Mouse (Mus musculus) neural tube, embryonic 12.5 days (tissue): Measurements from ENCODE around the gene Cfap299. TPM values are rescaled to one million over a fixed set of nuclear protein-coding genes. Genes with fewer than 3 reads are reported as not detected.

Source experiments
- ATAC-seq: fragments of 200-750 bp; cut with Nextera tagmentation; 2 replicates; pipeline ENCODE4 v1.8.0; 2017; ENCODE audit warnings: low read depth, mild to moderate bottlenecking, moderate TSS enrichment, moderate library complexity; ENCODE audit not compliant: low FRiP score
- H3K27ac ChIP-seq: fragments of 300-500 bp; sonication (generic); 2 replicates; pipeline ENCODE4 v1.5.1; 2016
- H3K27me3 ChIP-seq: fragments of 300-500 bp; sonication (generic); replicated peaks from 2 replicates; pipeline ENCODE4 v1.6.1; 2016; ENCODE audit warnings: mild to moderate bottlenecking
- H3K36me3 ChIP-seq: fragments of 300-500 bp; sonication (generic); 2 replicates; pipeline ENCODE4 v1.6.1; 2016; ENCODE audit warnings: mild to moderate bottlenecking
- H3K4me1 ChIP-seq: fragments of 300-500 bp; sonication (generic); 2 replicates; pipeline ENCODE4 v1.6.1; 2016
- H3K4me2 ChIP-seq: fragments of 300-500 bp; sonication (generic); replicated peaks from 2 replicates; pipeline ENCODE4 v1.6.1; 2016; ENCODE audit warnings: mild to moderate bottlenecking
- H3K4me3 ChIP-seq: fragments of 300-500 bp; sonication (generic); 2 replicates; pipeline ENCODE4 v1.5.1; 2016
- H3K9ac ChIP-seq: fragments of 300-500 bp; sonication (generic); 2 replicates; pipeline ENCODE4 v1.6.1; 2016; ENCODE audit warnings: mild to moderate bottlenecking
- H3K9me3 ChIP-seq: fragments of 300-500 bp; sonication (generic); 2 replicates; pipeline ENCODE4 v1.6.1; 2016; ENCODE audit warnings: mild to moderate bottlenecking
- WGBS: fragments of 180-500 bp; shearing (Covaris S2); methylation state at CpG from one replicate; pipeline ENCODE4 v1.1.7; 2016; 5-methylcytosine and 5-hydroxymethylcytosine counted together
- polyA plus RNA-seq: library from polyadenylated mRNA; unstranded; fragments of >200 nt; fragmentation: Nextera tagmentation; extraction: Ambion mirVana; gene quantifications from 2 replicates; pipeline ENCODE4 v1.2.1, GENCODE M21; 2016

The Cfap299 gene
- polyA plus RNA-seq, 1 experiment from 2014 or later = 0.53 TPM

- H3K9me3 ChIP-seq = no peaks in the 10 kb centered on the region
- H3K4me1 ChIP-seq = no peaks in the 10 kb centered on the region
- H3K27ac ChIP-seq = no peak overlapping the region
- H3K4me2 ChIP-seq = no peak overlapping the region
- ATAC-seq = no peak
- H3K4me3 ChIP-seq = no peak overlapping the region
- H3K27me3 ChIP-seq = no peaks in the 10 kb centered on the region
- H3K36me3 ChIP-seq = no peaks in the 10 kb centered on the region
- WGBS = 88% methylated on average over 8 of the region's 8 CpGs
- H3K9ac ChIP-seq = no peak overlapping the region
These were observed 148.2 kb downstream of the Cfap299 start for GRCm38 (mm10) chr5:98477261-98477660.

- no peaks in the 10 kb centered on the region for H3K9me3 ChIP-seq
- H3K27ac ChIP-seq = no peak overlapping the region
- no peak overlapping the region for H3K4me3 ChIP-seq
- no peaks in the 10 kb centered on the region for H3K4me1 ChIP-seq
- no peaks in the 10 kb centered on the region for H3K36me3 ChIP-seq
- no peaks in the 10 kb centered on the region for H3K27me3 ChIP-seq
- no peak for ATAC-seq
- H3K4me2 ChIP-seq = no peak overlapping the region
- 76% methylated on average over 5 of the region's 5 CpGs for WGBS
- no peak overlapping the region for H3K9ac ChIP-seq
These were observed 154.4 kb downstream of the Cfap299 start for GRCm38 (mm10) chr5:98483507-98483906.

GRCm38 (mm10) chr5:98485189-98485588 lies 156.1 kb downstream of the Cfap299 start:
- Histone ChIP-seq H3K9ac (no peak overlapping the region), H3K4me3 (no peak overlapping the region), H3K4me1 (no peaks in the 10 kb centered on the region), H3K27ac (no peak overlapping the region), H3K36me3 (no peaks in the 10 kb centered on the region), H3K4me2 (no peak overlapping the region), H3K9me3 (no peaks in the 10 kb centered on the region), H3K27me3 (no peaks in the 10 kb centered on the region)
- 88% methylated on average over 1 of the region's 1 CpGs for WGBS
- ATAC-seq = no peak

GRCm38 (mm10) chr5:98498317-98498716 lies 169.2 kb downstream of the Cfap299 start:
- H3K9ac ChIP-seq = no peak overlapping the region
- WGBS = 86% methylated on average over 4 of the region's 4 CpGs
- no peak for ATAC-seq
- no peak overlapping the region for H3K27ac ChIP-seq
- H3K27me3 ChIP-seq = no peaks in the 10 kb centered on the region
- H3K4me3 ChIP-seq = no peak overlapping the region
- H3K4me2 ChIP-seq = no peak overlapping the region
- H3K36me3 ChIP-seq = no peaks in the 10 kb centered on the region
- no peaks in the 10 kb centered on the region for H3K4me1 ChIP-seq
- H3K9me3 ChIP-seq = no peaks in the 10 kb centered on the region

GRCm38 (mm10) chr5:98516214-98516613 lies 187.1 kb downstream of the Cfap299 start:
- Histone ChIP-seq H3K4me2 (no peak overlapping the region), H3K4me3 (no peak overlapping the region), H3K9ac (no peak overlapping the region), H3K9me3 (no peaks in the 10 kb centered on the region), H3K4me1 (0 out of 2 replicates have a peak, but pooled peaks cover 3% of the 10 kb centered on the region), H3K27me3 (no peaks in the 10 kb centered on the region), H3K36me3 (no peaks in the 10 kb centered on the region), H3K27ac (no peak overlapping the region)
- ATAC-seq = peak; percentile 68
- WGBS = 38% methylated on average over 7 of the region's 7 CpGs

GRCm38 (mm10) chr5:98520118-98520517 lies 191.0 kb downstream of the Cfap299 start:
- no peak overlapping the region for H3K4me2 ChIP-seq
- no peak overlapping the region for H3K27ac ChIP-seq
- H3K9ac ChIP-seq = no peak overlapping the region
- ATAC-seq = no peak
- H3K9me3 ChIP-seq = no peaks in the 10 kb centered on the region
- no peaks in the 10 kb centered on the region for H3K36me3 ChIP-seq
- H3K4me3 ChIP-seq = no peak overlapping the region
- 70% methylated on average over 2 of the region's 2 CpGs for WGBS
- H3K4me1 ChIP-seq = 0 out of 2 replicates have a peak, but pooled peaks cover 3% of the 10 kb centered on the region
- H3K27me3 ChIP-seq = no peaks in the 10 kb centered on the region

- H3K27ac ChIP-seq = no peak overlapping the region
- H3K9ac ChIP-seq = no peak overlapping the region
- H3K27me3 ChIP-seq = no peaks in the 10 kb centered on the region
- H3K4me1 ChIP-seq = no peaks in the 10 kb centered on the region
- no peak overlapping the region for H3K4me3 ChIP-seq
- H3K9me3 ChIP-seq = no peaks in the 10 kb centered on the region
- H3K36me3 ChIP-seq = no peaks in the 10 kb centered on the region
- no peak for ATAC-seq
- 89% methylated on average over 7 of the region's 7 CpGs for WGBS
- H3K4me2 ChIP-seq = no peak overlapping the region
These were observed 193.3 kb downstream of the Cfap299 start for GRCm38 (mm10) chr5:98522270-98522977.

- no peaks in the 10 kb centered on the region for H3K36me3 ChIP-seq
- no peak for ATAC-seq
- H3K4me1 ChIP-seq = no peaks in the 10 kb centered on the region
- no peak overlapping the region for H3K4me3 ChIP-seq
- no peak overlapping the region for H3K27ac ChIP-seq
- no peak overlapping the region for H3K9ac ChIP-seq
- no peaks in the 10 kb centered on the region for H3K27me3 ChIP-seq
- H3K4me2 ChIP-seq = no peak overlapping the region
- WGBS = 85% methylated on average over 7 of the region's 7 CpGs
- H3K9me3 ChIP-seq = no peaks in the 10 kb centered on the region
These were observed 193.9 kb downstream of the Cfap299 start for GRCm38 (mm10) chr5:98523050-98523449.

- no peak for ATAC-seq
- Histone ChIP-seq H3K27ac (no peak overlapping the region), H3K9ac (no peak overlapping the region), H3K36me3 (no peaks in the 10 kb centered on the region), H3K27me3 (no peaks in the 10 kb centered on the region), H3K9me3 (no peaks in the 10 kb centered on the region), H3K4me1 (no peaks in the 10 kb centered on the region), H3K4me2 (no peak overlapping the region), H3K4me3 (no peak overlapping the region)
- WGBS = 83% methylated on average over 1 of the region's 1 CpGs
These were observed 194.7 kb downstream of the Cfap299 start for GRCm38 (mm10) chr5:98523783-98524182.

GRCm38 (mm10) chr5:98541333-98541732 lies 212.2 kb downstream of the Cfap299 start:
- Histone ChIP-seq H3K9ac (no peak overlapping the region), H3K9me3 (no peaks in the 10 kb centered on the region), H3K27ac (no peak overlapping the region), H3K4me1 (no peaks in the 10 kb centered on the region), H3K4me2 (no peak overlapping the region), H3K27me3 (no peaks in the 10 kb centered on the region), H3K36me3 (no peaks in the 10 kb centered on the region), H3K4me3 (no peak overlapping the region)
- no peak for ATAC-seq
- 84% methylated on average over 1 of the region's 1 CpGs for WGBS

- no peak overlapping the region for H3K4me3 ChIP-seq
- WGBS = 48% methylated on average over 5 of the region's 5 CpGs
These were observed 221.2 kb downstream of the Cfap299 start for GRCm38 (mm10) chr5:98550285-98550684.

GRCm38 (mm10) chr5:98550873-98551272 lies 221.8 kb downstream of the Cfap299 start:
- Histone ChIP-seq H3K9me3 (no peaks in the 10 kb centered on the region), H3K9ac (no peak overlapping the region)
- 95% methylated on average over 1 of the region's 1 CpGs for WGBS

More at GRCm38 (mm10) chr5:98550285-98550684, 221.2 kb downstream of the Cfap299 start:
- Histone ChIP-seq H3K27ac (no peak overlapping the region), H3K4me1 (no peaks in the 10 kb centered on the region), H3K36me3 (no peaks in the 10 kb centered on the region), H3K4me2 (no peak overlapping the region), H3K27me3 (no peaks in the 10 kb centered on the region), H3K9me3 (no peaks in the 10 kb centered on the region), H3K9ac (no peak overlapping the region)
- no peak for ATAC-seq

GRCm38 (mm10) chr5:98552395-98552794 lies 223.3 kb downstream of the Cfap299 start, which contains the start of gene Gm11111:
TSS of gene Gm11111 (plus strand) at chr5:98552695.
- Histone ChIP-seq H3K9ac (no peak within 1 kb of the TSS), H3K27ac (no peak within 1 kb of the TSS), H3K36me3 (no peaks in the 10 kb centered on the region), H3K9me3 (no peaks in the 10 kb centered on the region), H3K4me2 (no peak within 1 kb of the TSS), H3K4me3 (no peak within 1 kb of the TSS), H3K27me3 (no peaks in the 10 kb centered on the region), H3K4me1 (no peaks in the 10 kb centered on the region)
- ATAC-seq = no peak

More at GRCm38 (mm10) chr5:98550873-98551272, 221.8 kb downstream of the Cfap299 start:
- no peaks in the 10 kb centered on the region for H3K4me1 ChIP-seq
- H3K4me3 ChIP-seq = no peak overlapping the region
- no peak overlapping the region for H3K4me2 ChIP-seq
- H3K27ac ChIP-seq = no peak overlapping the region
- no peaks in the 10 kb centered on the region for H3K36me3 ChIP-seq
- ATAC-seq = no peak
- H3K27me3 ChIP-seq = no peaks in the 10 kb centered on the region
